Mouse (Mus musculus) left cerebral cortex, adult 8-10 months (tissue): ENCODE measurements around the gene Rpl26. TPM values are rescaled to one million over a fixed set of nuclear protein-coding genes. Genes with fewer than 3 reads are reported as not detected.

ENCODE experiments used
- DNase-seq, 2 experiments: peaks; one replicate each; pipeline ENCODE4 v3.0.0; 2022; ENCODE audit warnings: low spot score in 2 of 2
- total RNA-seq, 4 experiments: library from RNA; stranded (reverse); gene quantifications; 2 replicates each; pipeline ENCODE4 v1.2.4; 2022

The Rpl26 gene
- total RNA-seq, 4 experiments from 2014 or later, result 920 to 943 (median 931) TPM

- no peak for DNase-seq
These were observed 12.7 kb upstream of the Rpl26 start for GRCm38 (mm10) chr11:68888653-68889052.

DNA sequence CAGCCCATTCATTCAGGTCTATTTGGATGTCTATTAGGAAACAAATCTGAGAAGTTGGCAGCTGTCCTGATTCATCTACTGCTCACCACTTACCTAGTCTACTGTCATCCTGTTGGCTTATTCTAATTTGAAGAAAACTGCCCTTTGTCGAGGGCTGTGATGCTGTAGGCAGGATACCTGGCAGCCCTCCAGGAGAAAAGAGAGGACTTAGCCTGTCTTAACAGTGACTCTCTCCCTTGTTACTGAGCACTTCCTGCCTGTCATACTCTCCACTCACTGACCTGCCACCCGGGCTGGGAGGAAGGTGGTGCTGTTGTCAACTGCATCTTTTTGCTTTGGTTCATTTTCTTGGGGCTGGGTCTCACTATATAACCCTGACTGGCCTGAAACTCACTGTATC is 10.8 kb upstream of the Rpl26 start:
- DNase-seq, result no peak

DNA sequence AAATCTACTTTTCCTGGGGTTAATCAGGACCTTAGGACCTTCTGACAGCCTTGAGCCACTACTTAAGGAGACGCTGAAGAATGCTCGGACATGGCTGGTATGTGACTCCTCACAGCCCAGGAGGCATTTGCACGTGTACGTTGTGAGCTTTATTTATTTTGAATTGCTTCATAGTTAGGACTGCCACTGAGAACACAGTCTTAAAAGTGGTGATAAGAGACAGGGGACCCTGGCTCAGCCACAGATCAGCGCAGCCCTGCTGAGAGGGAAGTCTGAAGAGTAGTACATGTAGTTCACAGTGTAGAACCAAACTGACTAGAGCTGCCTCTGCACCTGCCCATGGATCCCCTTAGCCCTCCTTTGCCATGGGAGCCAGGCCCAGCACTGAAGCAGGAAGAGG is 9.6 kb upstream of the Rpl26 start:
- DNase-seq, result no peak

DNA sequence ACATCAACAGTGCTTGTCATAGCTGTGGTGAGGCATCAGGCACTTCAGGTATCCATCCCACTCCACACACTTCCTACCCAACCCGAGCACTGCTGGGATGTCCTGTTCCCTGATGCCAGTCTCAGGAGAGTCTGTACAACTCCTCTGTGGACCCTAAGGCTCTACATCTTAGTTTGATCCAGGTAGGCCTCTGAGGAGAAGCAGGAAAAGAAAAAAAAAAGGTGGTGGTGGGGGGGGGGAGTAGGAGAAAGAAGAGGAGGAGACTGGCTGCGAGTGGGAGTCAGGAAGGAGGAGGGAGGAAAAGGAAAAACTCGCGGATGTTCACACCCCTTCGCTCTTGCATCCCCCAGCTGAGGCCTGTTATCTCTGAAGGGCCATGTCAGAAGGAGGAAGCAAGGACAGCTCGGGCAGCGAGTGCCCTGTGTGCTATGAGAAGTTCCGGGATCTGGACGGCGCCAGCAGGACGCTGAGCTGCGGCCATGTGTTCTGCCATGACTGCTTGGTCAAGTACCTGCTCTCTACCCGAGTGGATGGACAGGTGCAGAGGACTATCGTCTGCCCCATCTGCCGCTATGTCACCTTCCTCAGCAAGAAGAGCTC is 9.1 kb upstream of the Rpl26 start:
- DNase-seq, result no peak

- no peak for DNase-seq
These were observed 7.4 kb upstream of the Rpl26 start for GRCm38 (mm10) chr11:68893911-68894464.

GRCm38 (mm10) chr11:68896247-68896646 is 5.1 kb upstream of the Rpl26 start:
- DNase-seq, result no peak

DNA sequence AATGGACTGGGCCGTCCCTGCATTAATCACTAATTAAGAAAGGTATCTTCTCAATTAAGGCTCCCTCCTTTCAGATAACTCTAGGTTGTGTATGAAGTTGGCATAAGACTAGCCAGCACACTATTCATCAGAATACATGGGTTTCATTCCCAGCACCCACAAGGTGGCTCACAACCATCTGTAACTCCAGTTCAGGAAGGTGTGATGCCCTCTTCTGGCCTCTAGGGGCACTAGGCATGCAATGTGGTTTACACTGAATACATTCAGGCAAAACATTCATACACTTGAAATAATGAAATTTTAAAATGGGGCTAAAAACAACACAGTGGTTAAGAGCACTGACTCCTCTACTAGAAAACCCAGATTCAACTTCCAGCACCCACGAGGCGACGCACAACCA is 4.3 kb upstream of the Rpl26 start:
- no peak for DNase-seq

DNA sequence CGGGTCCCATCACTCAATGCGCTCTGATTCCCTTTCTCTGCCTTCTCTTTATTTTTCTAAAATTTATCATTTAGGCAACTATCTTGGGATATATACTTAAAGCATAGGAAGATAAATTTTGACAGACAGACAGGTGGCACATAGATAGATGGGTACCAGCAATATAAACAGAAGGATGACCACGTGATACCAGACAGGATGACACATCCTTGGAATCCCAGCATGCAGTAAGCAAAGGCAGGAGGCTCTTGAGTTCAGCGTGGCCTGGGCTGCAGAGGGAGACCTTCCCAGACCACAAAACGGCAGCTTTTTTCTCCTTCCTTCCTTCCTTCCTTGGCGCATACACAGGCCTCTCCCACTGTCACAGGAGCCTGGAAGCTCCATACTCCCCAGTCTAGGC is 3.5 kb upstream of the Rpl26 start:
- no peak for DNase-seq

DNA sequence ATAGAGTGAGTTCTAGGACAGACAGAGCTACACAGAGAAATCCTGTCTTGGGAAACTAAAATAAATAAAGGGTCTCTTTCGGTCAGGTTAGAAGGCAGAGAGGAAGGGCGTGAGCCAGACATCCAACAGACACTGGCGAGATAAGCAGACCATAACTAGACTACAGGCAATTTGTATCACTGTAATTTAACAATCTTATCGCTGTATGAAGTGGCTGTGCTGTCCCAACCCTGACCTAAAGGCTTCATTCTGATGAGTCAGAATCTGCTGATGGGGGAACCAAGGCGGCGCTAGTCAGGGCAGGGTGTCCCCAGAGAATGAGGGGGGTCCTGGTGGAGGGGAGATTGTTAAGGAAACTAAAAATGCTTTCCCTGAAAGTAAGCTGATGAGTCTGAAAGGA is 2.6 kb upstream of the Rpl26 start:
- DNase-seq, result no peak

DNA sequence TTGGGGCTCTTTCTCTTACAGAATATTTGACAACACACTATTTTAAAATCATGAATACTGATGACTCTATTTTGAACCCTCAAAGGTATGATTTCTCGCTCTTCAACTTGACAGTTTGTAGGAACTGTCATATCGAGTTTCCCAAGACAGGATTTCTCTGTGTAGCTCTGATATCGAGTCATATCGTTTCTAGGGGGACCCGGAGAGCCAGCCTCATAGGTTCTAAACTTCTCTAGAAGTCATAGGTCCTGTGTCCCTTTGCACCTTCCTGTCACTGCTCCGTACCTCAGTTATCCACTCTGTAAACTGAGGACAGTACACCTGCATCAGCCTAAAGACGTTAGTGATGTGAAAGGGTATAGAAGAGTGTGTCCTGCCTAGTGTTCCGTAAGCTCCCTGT is 1.6 kb upstream of the Rpl26 start:
- DNase-seq, result no peak

- no peak for DNase-seq
These were observed 648 bp upstream of the Rpl26 start for GRCm38 (mm10) chr11:68900519-68901350.

DNA sequence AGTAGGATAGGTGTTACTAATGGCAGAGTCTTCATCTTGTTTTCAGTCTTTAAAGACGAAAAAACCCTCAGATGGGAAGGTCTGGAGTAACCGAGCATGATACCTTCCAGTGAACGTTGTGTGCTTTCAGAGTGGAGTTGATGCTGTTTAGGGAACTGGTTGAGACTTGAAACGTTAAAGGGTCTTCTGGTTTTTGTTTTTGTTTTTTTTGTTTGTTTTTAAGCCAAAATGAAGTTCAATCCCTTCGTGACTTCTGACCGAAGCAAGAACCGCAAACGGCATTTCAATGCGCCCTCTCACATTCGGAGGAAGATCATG is 623 bp downstream of the Rpl26 start:
- DNase-seq, result no peak

- DNase-seq, result no peak
These were observed 984 bp downstream of the Rpl26 start for GRCm38 (mm10) chr11:68902367-68902766.

GRCm38 (mm10) chr11:68902823-68903222 is 1.4 kb downstream of the Rpl26 start:
- no peak for DNase-seq

DNA sequence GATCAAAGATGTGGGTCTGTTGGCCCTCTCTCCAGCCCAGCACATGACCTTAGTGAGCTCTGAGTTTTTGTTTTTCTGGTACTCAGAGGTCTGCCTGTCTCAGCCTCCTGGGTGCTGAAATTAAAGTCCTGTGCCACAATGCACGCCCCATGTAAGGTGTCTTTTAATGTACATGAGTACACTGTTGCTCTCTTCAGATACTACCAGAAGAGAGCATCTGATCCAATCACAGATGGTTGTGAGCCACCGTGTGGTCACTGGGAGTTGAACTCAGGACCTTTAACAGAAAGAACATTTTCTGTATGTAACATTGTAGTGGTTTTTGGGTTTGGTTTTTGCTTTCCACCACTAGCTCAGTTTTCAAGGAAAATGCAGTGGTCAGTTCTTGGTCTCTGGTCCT is 2.4 kb downstream of the Rpl26 start:
- no peak for DNase-seq

DNA sequence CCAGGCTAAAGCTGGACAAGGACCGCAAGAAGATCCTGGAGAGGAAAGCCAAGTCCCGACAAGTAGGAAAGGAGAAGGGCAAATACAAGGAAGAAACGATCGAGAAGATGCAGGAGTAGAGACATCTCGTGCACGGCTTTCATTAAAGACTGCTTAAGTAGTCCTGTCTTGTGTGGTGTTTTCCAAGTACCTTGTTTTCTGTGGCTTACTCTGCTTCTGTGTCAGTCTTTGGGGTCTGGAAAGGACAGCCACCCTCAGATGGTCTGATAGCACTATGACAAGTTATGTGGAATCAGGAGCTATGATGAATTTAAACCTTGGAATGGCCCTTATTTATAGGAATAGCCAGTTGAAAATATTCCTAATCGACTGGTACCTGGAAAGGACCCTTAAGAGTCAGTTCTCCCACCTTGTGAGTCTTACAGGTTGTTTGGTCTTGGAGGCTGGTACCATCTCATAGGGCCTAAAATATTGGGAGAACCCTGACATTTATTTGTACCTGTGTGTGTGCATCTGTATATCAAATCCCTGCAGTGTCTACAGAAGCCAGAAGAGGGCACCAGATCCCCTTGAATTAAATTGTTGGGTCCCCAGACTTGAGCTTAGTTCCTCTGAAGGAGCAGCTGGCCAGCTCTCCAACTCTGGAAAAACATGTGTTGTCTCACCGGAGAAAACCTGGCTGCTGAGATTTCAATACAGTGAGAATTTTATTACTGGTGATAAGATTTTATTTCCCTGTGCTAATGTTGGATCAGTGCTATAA is 3.2 kb downstream of the Rpl26 start:
- peak; percentile 38 to 61 for DNase-seq

GRCm38 (mm10) chr11:68905138-68905531 is 3.8 kb downstream of the Rpl26 start:
- DNase-seq, result no peak

- no peak for DNase-seq
These were observed 4.5 kb downstream of the Rpl26 start for GRCm38 (mm10) chr11:68905665-68906460.

DNA sequence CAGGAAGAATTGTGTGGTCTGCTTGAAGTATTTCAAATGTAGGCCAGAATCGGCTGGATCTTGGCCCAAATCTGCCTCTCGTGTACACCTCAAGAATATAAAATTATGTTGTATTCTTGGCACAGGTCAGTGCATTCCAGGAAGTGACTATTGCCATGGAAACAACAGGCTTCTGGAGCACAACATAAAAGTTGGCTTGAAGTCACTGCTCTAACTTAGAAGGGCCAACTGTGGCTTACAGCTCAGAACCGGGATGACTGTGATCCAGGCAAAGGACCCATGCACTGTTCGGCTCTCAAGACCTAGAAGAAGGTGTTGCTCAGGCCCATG is 5.0 kb downstream of the Rpl26 start:
- DNase-seq, result no peak

DNA sequence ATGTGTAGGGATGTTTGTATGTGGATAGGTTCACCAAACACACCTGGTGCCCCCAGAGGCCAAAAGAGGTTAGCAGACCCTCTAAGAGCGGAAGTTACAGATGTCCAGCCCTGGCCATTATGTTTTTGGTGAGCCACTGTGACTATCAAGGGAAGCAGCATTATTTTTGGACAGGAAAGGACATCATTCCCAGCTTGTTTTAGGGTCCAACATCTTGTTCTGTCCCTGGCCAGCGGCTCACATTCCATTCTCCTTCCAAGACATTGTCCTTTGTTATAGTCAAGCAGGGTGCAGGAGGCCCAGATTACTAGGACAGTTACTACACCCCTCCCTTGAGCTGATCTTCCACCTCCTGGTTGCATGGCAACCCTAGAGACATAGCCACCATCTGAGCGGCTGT is 5.9 kb downstream of the Rpl26 start:
- no peak for DNase-seq

DNA sequence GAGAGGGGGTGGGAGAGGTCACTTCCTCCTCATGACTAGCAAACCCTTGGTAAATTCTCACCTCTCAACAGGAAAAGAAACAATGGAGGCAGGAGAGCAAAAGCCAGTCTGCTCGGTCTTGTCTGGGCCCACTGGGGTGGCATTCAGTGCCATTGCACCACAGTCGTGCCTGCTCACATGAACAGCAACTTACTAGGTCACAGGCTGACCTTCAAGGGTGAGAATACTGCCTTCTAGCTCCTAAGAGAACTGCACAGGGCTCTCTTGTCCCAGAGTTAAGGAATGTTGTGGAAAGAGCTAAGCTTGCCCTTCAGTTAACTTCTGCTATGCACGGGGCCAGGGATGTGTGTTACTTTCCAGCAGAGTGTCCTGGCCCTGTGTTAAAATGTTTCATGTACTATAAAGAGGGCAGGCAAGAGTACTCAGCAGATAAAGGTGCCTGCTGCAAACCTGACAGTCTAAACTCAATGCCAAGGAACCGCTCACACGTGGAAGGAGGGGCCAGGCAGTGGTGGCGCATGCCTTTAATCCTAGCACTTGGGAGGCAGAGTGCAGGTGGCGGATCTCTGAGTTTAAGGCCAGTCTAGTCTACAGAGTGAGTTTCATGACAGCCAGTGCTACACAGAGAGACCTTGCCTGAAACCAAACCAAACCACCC is 7.6 kb downstream of the Rpl26 start:
- DNase-seq, result no peak
